17 mouse cellular contexts compared by ENCODE assay signal in the genomic region with DNA sequence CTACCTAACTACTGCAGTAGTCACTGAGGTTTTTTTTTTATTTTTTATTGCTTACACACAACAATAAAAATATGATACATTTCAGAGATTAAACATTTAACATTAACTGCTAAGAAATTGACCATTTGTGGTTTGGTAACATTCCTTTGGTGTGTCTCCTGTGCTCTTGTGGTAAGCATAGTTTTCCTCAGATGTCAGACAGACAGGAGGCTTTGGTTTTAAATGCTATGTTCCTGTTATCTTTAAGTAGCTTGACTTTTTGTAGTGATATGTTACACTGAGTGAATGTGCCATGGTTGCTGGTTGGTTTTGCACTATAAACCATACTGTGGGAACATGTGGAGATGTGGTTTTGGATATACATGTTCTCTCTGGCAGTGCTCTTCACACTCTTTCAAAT.
"Had no signal": no experiment of that assay in that cellular context is flagged by ENCODE, and none has a peak within 500 bp of the region (broad histone marks: within the 10 kb centered on the region; RNA-seq: fewer than 3 reads in every experiment).

No protein-coding gene starts in this region.

- H3K27ac ChIP-seq: limb, embryonic 10.5 days; limb, embryonic 13.5 days; liver, embryonic 12.5 days; liver, embryonic 15.5 days; lung, embryonic 15.5 days had no signal

- H3K4me1 ChIP-seq: limb, embryonic 10.5 days; limb, embryonic 13.5 days; liver, embryonic 12.5 days; liver, embryonic 15.5 days had no signal

- H3K4me3 ChIP-seq: limb, embryonic 10.5 days; limb, embryonic 13.5 days; liver, embryonic 12.5 days; liver, embryonic 15.5 days; lung, embryonic 15.5 days had no signal

- H3K4me2 ChIP-seq: limb, embryonic 13.5 days; liver, embryonic 12.5 days; liver, embryonic 15.5 days; lung, embryonic 15.5 days had no signal

- ATAC-seq: liver, embryonic 12.5 days had no signal

- DNase-seq: kidney, adult 18-20 months; kidney, adult 9 months; kidney, postnatal 14 days; kidney, postnatal 4 days; liver; lung, adult 18-20 months; lung, postnatal 10 days; lung, postnatal 36 days; midbrain, embryonic 14.5 days; thymus, adult 2 months; thymus, postnatal 14 days; thymus, postnatal 4 days had no signal

- H3K36me3 ChIP-seq: limb, embryonic 10.5 days; lung, embryonic 15.5 days had no signal

- H3K9ac ChIP-seq: limb, embryonic 13.5 days; liver, embryonic 12.5 days; liver, embryonic 15.5 days; lung, embryonic 15.5 days had no signal

- H3K9me3 ChIP-seq: limb, embryonic 10.5 days; liver, embryonic 12.5 days; liver, embryonic 15.5 days; lung, embryonic 15.5 days had no signal

- H3K27me3 ChIP-seq: limb, embryonic 13.5 days; liver, embryonic 12.5 days; liver, embryonic 15.5 days; lung, embryonic 15.5 days had no signal
